26 mouse cellular contexts compared by ENCODE assay signal in the genomic region with DNA sequence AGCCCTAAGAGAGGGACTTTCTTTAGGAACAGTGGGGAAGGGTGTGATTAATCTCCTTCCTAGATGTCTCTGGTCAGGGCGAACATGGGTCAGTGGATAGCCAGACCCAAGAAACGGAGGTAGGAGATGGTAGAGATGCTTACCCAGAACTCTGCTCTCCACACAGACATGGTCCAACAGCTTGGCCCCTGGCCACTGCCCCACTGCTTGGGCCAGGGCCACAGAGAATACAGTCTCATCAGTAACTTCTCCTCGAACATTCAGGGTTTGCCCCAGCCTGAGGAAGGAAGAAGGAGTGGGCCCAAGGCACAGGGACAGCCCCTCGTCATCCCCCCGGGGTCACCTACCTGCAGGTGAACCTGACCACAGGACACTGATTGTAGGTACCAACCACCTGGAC. TPM values are rescaled to one million over a fixed set of nuclear protein-coding genes. Genes with fewer than 3 reads are reported as not detected.
A peak's percentile ranks its signal among the peaks of the same experiment; 100 is the strongest.
DNase-seq lines count a peak whose midpoint lies in the region; ATAC-seq lines count a peak whose summit lies in the region.
"Had no signal": no experiment of that assay in that cellular context is flagged by ENCODE, and none has a peak within 500 bp of the region (broad histone marks: within the 10 kb centered on the region; RNA-seq: fewer than 3 reads in every experiment).

No protein-coding gene starts in this region.

- no peaks in the 10 kb centered on the region for H3K9me3 ChIP-seq in kidney, embryonic 16.5 days (ENCODE audit: low read length)
- H3K9me3 ChIP-seq: embryonic facial prominence, embryonic 13.5 days; embryonic facial prominence, embryonic 15.5 days; forebrain, embryonic 10.5 days; forebrain, embryonic 12.5 days had no signal

- no peak for ATAC-seq in kidney, embryonic 16.5 days (ENCODE audit: low FRiP score, low TSS enrichment)
- ATAC-seq: forebrain, embryonic 14.5 days had no signal

- H3K27me3 ChIP-seq in kidney, embryonic 16.5 days (ENCODE audit: insufficient read depth, low read length): 0 out of 2 replicates have a peak, but pooled peaks cover under 1% of the 10 kb centered on the region
- H3K27me3 ChIP-seq: embryonic facial prominence, embryonic 15.5 days had no signal

- peaks cover 5% of the 10 kb centered on the region for H3K4me1 ChIP-seq in kidney, embryonic 16.5 days (ENCODE audit: insufficient read depth, low read length)

- H3K4me2 ChIP-seq in kidney, embryonic 16.5 days (replicated peaks; ENCODE audit: low read depth, low read length): no peak overlapping the region
- H3K4me2 ChIP-seq: embryonic facial prominence, embryonic 13.5 days; embryonic facial prominence, embryonic 15.5 days; forebrain, embryonic 12.5 days had no signal

- 82% methylated on average over 5 of the region's 5 CpGs for WGBS in kidney, embryonic 16.5 days

- H3K36me3 ChIP-seq in kidney, embryonic 16.5 days (ENCODE audit: insufficient read depth, low read length): no peaks in the 10 kb centered on the region
- H3K36me3 ChIP-seq: embryonic facial prominence, embryonic 13.5 days; forebrain, embryonic 10.5 days; forebrain, embryonic 12.5 days had no signal

- no peak overlapping the region for H3K9ac ChIP-seq in kidney, embryonic 16.5 days (replicated peaks; ENCODE audit: low read length)
- H3K9ac ChIP-seq: embryonic facial prominence, embryonic 13.5 days; embryonic facial prominence, embryonic 15.5 days; forebrain, embryonic 12.5 days had no signal

- no peak overlapping the region for H3K27ac ChIP-seq in kidney, embryonic 16.5 days (ENCODE audit: low read length)
- H3K27ac ChIP-seq: embryonic facial prominence, embryonic 13.5 days; embryonic facial prominence, embryonic 15.5 days; forebrain, embryonic 10.5 days; forebrain, embryonic 12.5 days had no signal

- H3K4me3 ChIP-seq in kidney, embryonic 16.5 days (ENCODE audit: low read length): no peak overlapping the region
- H3K4me3 ChIP-seq: embryonic facial prominence, embryonic 13.5 days; embryonic facial prominence, embryonic 15.5 days; erythroblast, embryonic 14.5 days; forebrain, embryonic 10.5 days; forebrain, embryonic 12.5 days had no signal

- DNase-seq in kidney, adult 18-20 months: peak; percentile 41
- DNase-seq in kidney, adult 8-10 months: peak; percentile 31 to 62
- no peak for DNase-seq in kidney, postnatal 10 days
- DNase-seq in kidney, postnatal 25 days: peak; percentile 46 to 72
- DNase-seq in kidney, postnatal 14 days: no peak
- no peak for DNase-seq in urinary bladder, postnatal 10 days (ENCODE audit: low spot score)
- DNase-seq: adrenal gland, adult 2 months; adrenal gland, postnatal 10 days; adrenal gland, postnatal 25 days; cerebellum, adult 11 months; cerebellum, adult 18-20 months; cerebellum, adult 8-10 months; cerebellum, adult 9-11 months; cerebellum, postnatal 14 days; cerebellum, postnatal 36 days; embryo, embryonic 11 days had no signal

RNA-seq across cellular contexts. Expression of a gene that starts 2.9 kb away (rescaled TPM):
- 8.4 and 8.9 TPM in 2 replicates for polyA plus RNA-seq in kidney, embryonic 16.5 days (2015; fragmentation: Nextera tagmentation; extraction: Ambion mirVana)

RNA-seq across cellular contexts. Expression of a gene that starts 5.1 kb away (rescaled TPM):
- not detected in 2 replicates for polyA plus RNA-seq in kidney, embryonic 16.5 days (2015; fragmentation: Nextera tagmentation; extraction: Ambion mirVana)
- polyA plus RNA-seq: adrenal gland, adult 2 months; C2C12; embryonic facial prominence, embryonic 11.5 days; embryonic facial prominence, embryonic 13.5 days; embryonic facial prominence, embryonic 15.5 days; erythroblast, embryonic 14.5 days; forebrain, embryonic 10.5 days had no signal

RNA-seq across cellular contexts. Expression of a gene that starts 8.1 kb away (rescaled TPM):
- polyA plus RNA-seq in kidney, embryonic 16.5 days (2015; fragmentation: Nextera tagmentation; extraction: Ambion mirVana): not detected in 2 replicates
- polyA plus RNA-seq: C2C12; erythroblast, embryonic 14.5 days had no signal

RNA-seq across cellular contexts. Expression of a gene that starts 29.9 kb away (rescaled TPM):
- 41.9 and 47.1 TPM in 2 replicates for polyA plus RNA-seq in kidney, embryonic 16.5 days (2015; fragmentation: Nextera tagmentation; extraction: Ambion mirVana)

RNA-seq across cellular contexts. Expression of a gene that starts 54.2 kb away (rescaled TPM):
- polyA plus RNA-seq in kidney, embryonic 16.5 days (2015; fragmentation: Nextera tagmentation; extraction: Ambion mirVana): 0.33 TPM in 1 of 2 replicates, not detected in the other
- polyA plus RNA-seq: adrenal gland, adult 2 months; brain, embryonic 14.5 days; embryonic facial prominence, embryonic 11.5 days; embryonic facial prominence, embryonic 13.5 days; embryonic facial prominence, embryonic 15.5 days; erythroblast, embryonic 14.5 days; forebrain, embryonic 14.5 days had no signal

Comparison
In these comparisons a context has a peak if more than half of its experiments do, and no peak if none do; other contexts are left out.
1. DNase-seq: peak in kidney, adult 18-20 months (single experiment), kidney, adult 8-10 months (2 of 2) and kidney, postnatal 25 days (2 of 2); none in kidney, postnatal 10 days (single experiment), kidney, postnatal 14 days (single experiment) and urinary bladder, postnatal 10 days (single experiment).